In the genomic region with DNA sequence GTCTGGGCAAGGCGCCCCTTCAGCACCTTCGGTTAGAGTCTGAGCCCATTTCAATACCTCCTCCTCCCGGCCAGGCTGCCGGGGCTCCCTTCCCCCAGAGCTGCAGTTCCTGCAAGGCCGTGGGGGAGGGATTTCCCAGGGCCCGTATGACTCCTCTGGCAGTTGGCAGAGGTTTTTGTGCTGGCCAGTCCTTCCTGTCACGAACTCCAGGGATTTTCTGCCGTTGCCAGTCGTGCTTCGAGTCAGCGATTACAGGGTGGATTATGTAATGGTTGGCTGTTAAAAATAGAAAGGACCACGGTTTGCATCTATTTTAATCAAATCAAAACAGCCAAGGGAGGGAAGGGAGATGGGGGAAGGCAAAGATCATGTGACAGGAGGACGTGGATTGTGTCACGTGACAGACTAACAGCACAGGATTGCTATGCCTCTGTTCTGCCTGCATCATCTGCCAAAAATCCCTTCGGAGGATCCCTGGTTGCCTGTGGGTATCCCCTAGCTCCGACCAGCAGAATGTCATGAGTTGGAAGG, we compare ENCODE assay signal across 8 mouse cellular contexts. TPM values are rescaled to one million over a fixed set of nuclear protein-coding genes. Genes with fewer than 3 reads are reported as not detected.
A peak's percentile ranks its signal among the peaks of the same experiment; 100 is the strongest.
DNase-seq lines count a peak whose midpoint lies in the region; ATAC-seq and TF ChIP-seq lines count a peak whose summit lies in the region.

No protein-coding gene starts in this region.

- peak overlapping the region; percentile 58 for H3K4me2 ChIP-seq in forebrain, postnatal 0 days (ENCODE audit: low read depth)
- H3K4me2 ChIP-seq in liver, postnatal 0 days (ENCODE audit: low read depth, low read length), result peak overlapping the region; percentile 62
- H3K4me2 ChIP-seq in neural tube, embryonic 12.5 days (replicated peaks), result peak overlapping the region; percentile 49

- peak overlapping the region; percentile 91 for H3K27ac ChIP-seq in forebrain, postnatal 0 days (ENCODE audit: low read depth, low read length)
- peak overlapping the region; percentile 49 for H3K27ac ChIP-seq in liver, postnatal 0 days (ENCODE audit: low read depth)
- peak overlapping the region; percentile 9 for H3K27ac ChIP-seq in neural tube, embryonic 12.5 days

- peak overlapping the region; percentile 54 for H3K9ac ChIP-seq in forebrain, postnatal 0 days
- peak overlapping the region; percentile 50 for H3K9ac ChIP-seq in liver, postnatal 0 days (replicated peaks)
- peak overlapping the region; percentile 35; the same call in 1 of the 2 replicates for H3K9ac ChIP-seq in neural tube, embryonic 12.5 days

- no peaks in the 10 kb centered on the region for H3K36me3 ChIP-seq in G1E (replicated peaks)
- no peaks in the 10 kb centered on the region for H3K36me3 ChIP-seq in forebrain, postnatal 0 days (ENCODE audit: insufficient read depth)
- H3K36me3 ChIP-seq in liver, postnatal 0 days (replicated peaks; ENCODE audit: insufficient read depth, low read length), result no peaks in the 10 kb centered on the region
- H3K36me3 ChIP-seq in neural tube, embryonic 12.5 days, result no peaks in the 10 kb centered on the region

- no peak for TF ChIP-seq CTCF in G1E (IDR thresholded peaks at IDR 0.05; ENCODE audit: low read depth, low read length)
- TF ChIP-seq CTCF in forebrain, postnatal 0 days (IDR thresholded peaks at IDR 0.05; ENCODE audit: low read depth), result no peak
- no peak for TF ChIP-seq CTCF in liver, postnatal 0 days (IDR thresholded peaks at IDR 0.05; ENCODE audit: low read depth)

- H3K4me1 ChIP-seq in G1E (ENCODE audit: insufficient read depth, low read depth, low read length), result peaks cover 25% of the 10 kb centered on the region
- H3K4me1 ChIP-seq in forebrain, postnatal 0 days (ENCODE audit: insufficient read depth), result peaks cover 11% of the 10 kb centered on the region; the same call in 1 of the 2 replicates
- peaks cover 26% of the 10 kb centered on the region for H3K4me1 ChIP-seq in liver, postnatal 0 days (ENCODE audit: insufficient read depth)
- H3K4me1 ChIP-seq in neural tube, embryonic 12.5 days, result peaks cover 11% of the 10 kb centered on the region

- peaks cover 50% of the 10 kb centered on the region for H3K27me3 ChIP-seq in G1E (ENCODE audit: insufficient read depth, low read length)
- H3K27me3 ChIP-seq in forebrain, postnatal 0 days (ENCODE audit: insufficient read depth, low read length), result no peaks in the 10 kb centered on the region
- H3K27me3 ChIP-seq in liver, postnatal 0 days (ENCODE audit: insufficient read depth, low read length), result no peaks in the 10 kb centered on the region
- H3K27me3 ChIP-seq in neural tube, embryonic 12.5 days (replicated peaks), result no peaks in the 10 kb centered on the region

- 3% methylated on average over 16 of the region's 16 CpGs for WGBS in forebrain, postnatal 0 days
- 5% methylated on average over 16 of the region's 16 CpGs for WGBS in liver, postnatal 0 days (ENCODE audit: insufficient replicate concordance)
- WGBS in neural tube, embryonic 12.5 days, result 23% methylated on average over 16 of the region's 16 CpGs

- no peak for DNase-seq in G1E (ENCODE audit: low spot score)
- peak; percentile 86 for DNase-seq in cerebellum, adult 8-10 months
- DNase-seq in forebrain, postnatal 0 days, result peak; percentile 89
- DNase-seq in heart, postnatal 36 days, result peak; percentile 84 to 86
- DNase-seq in layer of hippocampus, adult 18-20 months (ENCODE audit: low spot score in 2 of 2), result peak; percentile 84 to 91
- peak; percentile 76 for DNase-seq in liver, postnatal 0 days
- DNase-seq in testis, postnatal 10 days (ENCODE audit: low spot score), result peak; percentile 85

- intact Hi-C loops in heart, postnatal 36 days (cut with DNase I), result loop anchor here (1.0 to 5.0 kb wide), 2 partner anchors 38 to 58 kb away; no protein-coding TSS in a partner anchor

- no peak overlapping the region for H3K4me3 ChIP-seq in G1E (ENCODE audit: low read depth, low read length)
- H3K4me3 ChIP-seq in forebrain, postnatal 0 days (ENCODE audit: low read depth, low read length), result peak overlapping the region; percentile 32
- H3K4me3 ChIP-seq in liver, postnatal 0 days (ENCODE audit: low read depth, low read length), result peak overlapping the region; percentile 28
- H3K4me3 ChIP-seq in neural tube, embryonic 12.5 days, result peak overlapping the region; percentile 21

- peak; percentile 73 for TF ChIP-seq EP300 in liver, postnatal 0 days (IDR thresholded peaks at IDR 0.05; ENCODE audit: low read depth)

- no peaks in the 10 kb centered on the region for H3K9me3 ChIP-seq in G1E (replicated peaks)
- no peaks in the 10 kb centered on the region for H3K9me3 ChIP-seq in forebrain, postnatal 0 days (ENCODE audit: low read length)
- no peaks in the 10 kb centered on the region for H3K9me3 ChIP-seq in liver, postnatal 0 days (ENCODE audit: low read length)
- H3K9me3 ChIP-seq in neural tube, embryonic 12.5 days, result no peaks in the 10 kb centered on the region

- ATAC-seq in G1E (ENCODE audit: extremely low read depth, insufficient number of reproducible peaks, low FRiP score, poor library complexity, severe bottlenecking), result peak; percentile 40
- ATAC-seq in forebrain, postnatal 0 days, result peak; percentile 95
- peak; percentile 88 for ATAC-seq in liver, postnatal 0 days
- ATAC-seq in neural tube, embryonic 12.5 days (ENCODE audit: low FRiP score, low read depth), result peak; percentile 80; the same call in 1 of the 2 replicates

RNA-seq across cellular contexts. Expression of a gene that starts 42.8 kb away (rescaled TPM):
- total RNA-seq in G1E (2014; fragmentation: Nextera tagmentation), result not detected in 2 replicates
- total RNA-seq in G1E (2017), result 0.23 and 0.33 TPM in 2 replicates
- not detected in 2 replicates for polyA plus RNA-seq in G1E (2012)
- total RNA-seq in forebrain, postnatal 0 days (2014; rRNA removed), result 1.8 and 3.2 TPM in 2 replicates
- polyA plus RNA-seq in forebrain, postnatal 0 days (2015; fragmentation: Nextera tagmentation; extraction: Ambion mirVana), result 1.6 TPM in 2 replicates
- total RNA-seq in heart, postnatal 36 days (2021), result not detected
- total RNA-seq in layer of hippocampus, adult 18-20 months (2021), result 1 to 10 TPM; 1.2 to 1.8 TPM
- polyA plus RNA-seq in liver, postnatal 0 days (2015; fragmentation: Nextera tagmentation; extraction: Ambion mirVana), result 7.3 and 8.6 TPM in 2 replicates
- 0.42 and 0.77 TPM in 2 replicates for polyA plus RNA-seq in neural tube, embryonic 12.5 days (2016; fragmentation: Nextera tagmentation; extraction: Ambion mirVana)

RNA-seq across cellular contexts. Expression of a gene that starts 59.0 kb away (rescaled TPM):
- total RNA-seq in G1E (2014; fragmentation: Nextera tagmentation) (190 and 191 TPM in 2 replicates), G1E (2017) (94.9 and 101 TPM in 2 replicates)
- polyA plus RNA-seq in G1E (2012), result 1,039 and 1,367 TPM in 2 replicates
- 45.7 and 49.3 TPM in 2 replicates for total RNA-seq in forebrain, postnatal 0 days (2014; rRNA removed)
- polyA plus RNA-seq in forebrain, postnatal 0 days (2015; fragmentation: Nextera tagmentation; extraction: Ambion mirVana), result 340 and 351 TPM in 2 replicates
- total RNA-seq in heart, postnatal 36 days (2021), result 100 to 1,000 TPM; 147 to 159 TPM
- total RNA-seq in layer of hippocampus, adult 18-20 months (2021), result 100 to 1,000 TPM; 197 to 204 TPM
- 206 and 208 TPM in 2 replicates for polyA plus RNA-seq in liver, postnatal 0 days (2015; fragmentation: Nextera tagmentation; extraction: Ambion mirVana)
- 568 and 599 TPM in 2 replicates for polyA plus RNA-seq in neural tube, embryonic 12.5 days (2016; fragmentation: Nextera tagmentation; extraction: Ambion mirVana)

Comparison
In these comparisons a context has a peak if more than half of its experiments do, and no peak if none do; other contexts are left out.
1. ATAC-seq: peak in every context shown above with its lines; median percentile 95 in forebrain, postnatal 0 days; 88 in liver, postnatal 0 days; 80 in neural tube, embryonic 12.5 days; 40 in G1E.
2. H3K27ac ChIP-seq: peak in every context shown above with its lines; median percentile 91 in forebrain, postnatal 0 days; 49 in liver, postnatal 0 days; 9 in neural tube, embryonic 12.5 days.